Mouse (Mus musculus) gastrocnemius, adult 8-10 months (tissue): ENCODE data around the gene Gpr4. TPM values are rescaled to one million over a fixed set of nuclear protein-coding genes. Genes with fewer than 3 reads are reported as not detected.

ENCODE experiments used
- DNase-seq, 2 experiments: peaks; one replicate each; pipeline ENCODE4 v3.0.0; 2022; ENCODE audit warnings: low spot score in 2 of 2
- microRNA-seq: library from miRNA; unstranded; fragments of <30 nt; microRNA quantifications from one replicate; pipeline ENCODE4 v1.2.0, GENCODE M21; 2022
- total RNA-seq, 4 experiments: library from RNA; stranded (reverse); gene quantifications; 2 replicates each; pipeline ENCODE4 v1.2.4; 2022

Gene Gpr4
- total RNA-seq, 4 experiments from 2014 or later: 0.72 to 1.7 (median 1.2) TPM

- DNase-seq: peak in 1 of 2 experiments; percentile 65
These were observed 45.2 kb downstream of the Gpr4 start for GRCm38 (mm10) chr7:19257390-19258022.

- no peak for DNase-seq
These were observed 46.0 kb downstream of the Gpr4 start for GRCm38 (mm10) chr7:19258336-19258735.

GRCm38 (mm10) chr7:19265147-19265546 is 52.8 kb downstream of the Gpr4 start:
- no peak for DNase-seq

GRCm38 (mm10) chr7:19265928-19266822 is 53.8 kb downstream of the Gpr4 start:
- DNase-seq: no peak

- no peak for DNase-seq
These were observed 54.7 kb downstream of the Gpr4 start for GRCm38 (mm10) chr7:19267051-19267450.

- DNase-seq: no peak
These were observed 56.8 kb downstream of the Gpr4 start for GRCm38 (mm10) chr7:19268993-19269681.

- no peak for DNase-seq
These were observed 57.5 kb downstream of the Gpr4 start for GRCm38 (mm10) chr7:19269721-19270441.

GRCm38 (mm10) chr7:19270509-19271237 is 58.3 kb downstream of the Gpr4 start:
- no peak for DNase-seq

GRCm38 (mm10) chr7:19271238-19272172 is 59.2 kb downstream of the Gpr4 start, which contains the start of gene Vasp:
Gene Vasp, minus strand, starts transcription at chr7:19271817.
- peak; percentile 59 to 70 for DNase-seq

GRCm38 (mm10) chr7:19272173-19272764 is 59.9 kb downstream of the Gpr4 start:
- DNase-seq: no peak

Small RNAs within 50 kb of the gene (microRNA-seq; reads per million reads assigned to microRNA genes)
- gene Mir330: 107 reads per million, percentile 51 among the genes with 10 or more reads in this experiment

Other genes with a start within 250 kb of the Gpr4 start
- not detected for gene Nanos2, start 225.1 kb upstream of the Gpr4 start, total RNA-seq
- 10 to 100 TPM in 2 of 4 experiments, 1 to 10 TPM in 2; 8.0 to 10.6 (median 9.9) TPM for gene Mypop, start 221.3 kb upstream of the Gpr4 start, total RNA-seq
- 10 to 100 TPM; 19.3 to 20.7 (median 19.7) TPM for gene Irf2bp1, start 208.5 kb upstream of the Gpr4 start, total RNA-seq
- gene Foxa3, start 189.0 kb upstream of the Gpr4 start, total RNA-seq: not detected
- 10 to 100 TPM; 70.2 to 93.3 (median 83.6) TPM for gene Sympk, start 188.2 kb upstream of the Gpr4 start, total RNA-seq
- gene Rsph6a, start 157.8 kb upstream of the Gpr4 start, total RNA-seq: not detected
- gene Dmwd, start 136.3 kb upstream of the Gpr4 start, total RNA-seq: 10 to 100 TPM; 34.9 to 41.8 (median 39.9) TPM
- 100 to 1,000 TPM; 235 to 255 (median 240) TPM for gene Dmpk, start 128.7 kb upstream of the Gpr4 start, total RNA-seq
- 1 to 10 TPM; 1.5 to 2.0 (median 1.7) TPM for gene Six5, start 117.9 kb upstream of the Gpr4 start, total RNA-seq
- gene Gm4969, start 94.2 kb upstream of the Gpr4 start, total RNA-seq: not detected
- 1 to 10 TPM; 2.2 to 2.9 (median 2.3) TPM for gene Fbxo46, start 92.7 kb upstream of the Gpr4 start, total RNA-seq
- gene Qpctl, start 63.2 kb upstream of the Gpr4 start, total RNA-seq: 1 to 10 TPM; 1.6 to 2.3 (median 1.9) TPM
- 10 to 100 TPM; 50.6 to 59.4 (median 57.3) TPM for gene Snrpd2, start 62.8 kb upstream of the Gpr4 start, total RNA-seq
- under 1 TPM in 1 of 4 experiments, not detected in 3; 0.13 TPM for gene Gipr, start 46.4 kb upstream of the Gpr4 start, total RNA-seq
- gene Eml2, start 36.1 kb upstream of the Gpr4 start, total RNA-seq: 10 to 100 TPM; 10.9 to 15.9 (median 12.9) TPM
- gene Opa3, start 15.8 kb downstream of the Gpr4 start, total RNA-seq: 10 to 100 TPM; 36.1 to 52.8 (median 43.3) TPM
- 10 to 100 TPM in 3 of 4 experiments, 1 to 10 TPM in 1; 7.1 to 19.7 (median 15.0) TPM for gene Vasp, start 59.3 kb downstream of the Gpr4 start, total RNA-seq
- under 1 TPM in 2 of 4 experiments, not detected in 2; 0.40 to 0.80 TPM for gene Ppm1n, start 67.5 kb downstream of the Gpr4 start, total RNA-seq
- 1,000 to 10,000 TPM; 1,093 to 1,223 (median 1,133) TPM for gene Rtn2, start 70.1 kb downstream of the Gpr4 start, total RNA-seq
- gene Fosb, start 97.5 kb downstream of the Gpr4 start, total RNA-seq: under 1 TPM; 0.16 to 0.86 (median 0.30) TPM
- gene Ercc1, start 132.2 kb downstream of the Gpr4 start, total RNA-seq: 10 to 100 TPM; 27.1 to 33.7 (median 28.7) TPM
- 10 to 100 TPM in 3 of 4 experiments, 1 to 10 TPM in 1; 8.9 to 13.9 (median 11.2) TPM for gene Cd3eap, start 146.9 kb downstream of the Gpr4 start, total RNA-seq
- gene Ppp1r13l, start 147.2 kb downstream of the Gpr4 start, total RNA-seq: 1 to 10 TPM; 2.8 to 6.3 (median 4.1) TPM
- 10 to 100 TPM in 2 of 4 experiments, 1 to 10 TPM in 2; 7.5 to 14.9 (median 10.4) TPM for gene Ercc2, start 169.5 kb downstream of the Gpr4 start, total RNA-seq
- gene Klc3, start 191.6 kb downstream of the Gpr4 start, total RNA-seq: under 1 TPM in 3 of 4 experiments, not detected in 1; 0.21 to 0.40 (median 0.24) TPM
- gene Ckm, start 192.2 kb downstream of the Gpr4 start, total RNA-seq: over 10,000 TPM; 38,224 to 44,934 (median 40,442) TPM
- 10 to 100 TPM; 18.0 to 20.0 (median 19.8) TPM for gene Mark4, start 246.3 kb downstream of the Gpr4 start, total RNA-seq